Mouse (Mus musculus): ENCODE results near the gene Klc4. TPM values are rescaled to one million over a fixed set of nuclear protein-coding genes. Genes with fewer than 3 reads are reported as not detected.

Gene Klc4
- total RNA-seq, 2 experiments from 2014 or later: 16.8 to 17.0 TPM

DNA sequence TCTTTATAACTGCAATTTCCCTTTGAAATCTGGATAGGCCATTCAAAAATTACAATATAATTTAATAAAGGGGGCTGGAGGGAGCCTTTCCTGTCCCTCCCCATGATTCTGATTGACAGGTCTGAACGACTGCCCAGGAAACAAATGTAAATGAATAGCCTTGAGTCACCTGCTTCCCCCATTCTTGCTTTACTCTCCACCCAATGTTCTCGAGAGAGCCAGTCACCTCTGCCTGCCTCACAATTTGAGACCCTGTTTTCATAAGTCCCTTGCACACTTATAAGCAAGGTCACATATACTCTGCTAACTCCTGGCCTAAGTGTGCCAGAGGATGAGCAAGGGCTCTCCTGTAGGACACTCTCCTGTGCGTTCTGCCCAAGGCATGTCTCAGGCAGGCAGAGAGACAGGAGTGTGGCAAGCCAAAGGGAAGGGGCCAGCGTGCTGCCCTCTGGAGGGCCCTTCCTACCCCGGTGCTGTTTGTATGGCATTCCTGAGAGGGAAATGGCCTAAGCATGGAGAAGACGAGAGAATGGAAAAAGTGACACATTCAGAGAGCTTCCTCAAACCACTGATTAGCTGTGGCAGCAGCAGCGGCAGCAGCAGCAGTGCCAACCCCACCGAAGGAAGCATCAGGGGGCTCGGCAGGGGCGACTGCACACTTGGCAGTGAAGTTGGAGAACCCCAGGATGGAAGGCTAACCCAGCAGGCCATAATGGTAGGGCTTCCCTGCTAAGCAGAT is 21.8 kb downstream of the Klc4 start:
- DNase-seq (ENCODE audit: extremely low spot score in 1 of 2, low spot score in 1 of 2): no peak

- DNase-seq (ENCODE audit: extremely low spot score in 1 of 2, low spot score in 1 of 2): no peak
Measured at GRCm38 (mm10) chr17:46622269-46622668, 23.6 kb downstream of the Klc4 start.

GRCm38 (mm10) chr17:46621324-46621723 is 24.5 kb downstream of the Klc4 start:
- peak in 1 of 2 experiments; percentile 59 for DNase-seq (ENCODE audit: extremely low spot score in 1 of 2, low spot score in 1 of 2)

GRCm38 (mm10) chr17:46619683-46620357 is 26.0 kb downstream of the Klc4 start:
- DNase-seq (ENCODE audit: extremely low spot score in 1 of 2, low spot score in 1 of 2): no peak

GRCm38 (mm10) chr17:46618769-46619682 is 26.8 kb downstream of the Klc4 start:
- no peak for DNase-seq (ENCODE audit: extremely low spot score in 1 of 2, low spot score in 1 of 2)

GRCm38 (mm10) chr17:46618394-46618768 is 27.4 kb downstream of the Klc4 start:
- no peak for DNase-seq (ENCODE audit: extremely low spot score in 1 of 2, low spot score in 1 of 2)

GRCm38 (mm10) chr17:46617799-46618198 is 28.0 kb downstream of the Klc4 start:
- DNase-seq (ENCODE audit: extremely low spot score in 1 of 2, low spot score in 1 of 2): no peak

- no peak for DNase-seq (ENCODE audit: extremely low spot score in 1 of 2, low spot score in 1 of 2)
Measured at GRCm38 (mm10) chr17:46613229-46613628, 32.6 kb downstream of the Klc4 start.

- DNase-seq (ENCODE audit: extremely low spot score in 1 of 2, low spot score in 1 of 2): no peak
Measured at GRCm38 (mm10) chr17:46612820-46613219, 33.0 kb downstream of the Klc4 start.

GRCm38 (mm10) chr17:46612189-46612588 is 33.6 kb downstream of the Klc4 start:
- no peak for DNase-seq (ENCODE audit: extremely low spot score in 1 of 2, low spot score in 1 of 2)

DNA sequence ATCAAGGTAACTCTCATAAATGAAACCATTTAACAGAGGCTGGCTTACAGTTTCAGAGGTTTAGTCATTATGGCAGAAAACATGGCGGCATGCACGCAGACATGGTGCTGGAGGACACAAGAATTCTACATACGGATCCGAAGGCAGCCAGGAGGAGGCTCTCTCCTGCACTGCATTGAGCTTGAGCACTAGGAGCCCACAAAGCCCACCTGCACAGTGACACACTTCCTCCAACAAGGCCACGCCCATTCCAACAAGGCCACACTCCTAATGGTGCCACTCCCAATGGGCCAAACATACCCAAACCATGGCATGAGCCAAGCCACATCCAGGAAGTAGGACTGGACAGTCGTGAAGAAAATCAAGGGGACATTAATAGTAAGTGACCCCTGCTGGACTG is 34.5 kb downstream of the Klc4 start:
- no peak for DNase-seq (ENCODE audit: extremely low spot score in 1 of 2, low spot score in 1 of 2)

DNA sequence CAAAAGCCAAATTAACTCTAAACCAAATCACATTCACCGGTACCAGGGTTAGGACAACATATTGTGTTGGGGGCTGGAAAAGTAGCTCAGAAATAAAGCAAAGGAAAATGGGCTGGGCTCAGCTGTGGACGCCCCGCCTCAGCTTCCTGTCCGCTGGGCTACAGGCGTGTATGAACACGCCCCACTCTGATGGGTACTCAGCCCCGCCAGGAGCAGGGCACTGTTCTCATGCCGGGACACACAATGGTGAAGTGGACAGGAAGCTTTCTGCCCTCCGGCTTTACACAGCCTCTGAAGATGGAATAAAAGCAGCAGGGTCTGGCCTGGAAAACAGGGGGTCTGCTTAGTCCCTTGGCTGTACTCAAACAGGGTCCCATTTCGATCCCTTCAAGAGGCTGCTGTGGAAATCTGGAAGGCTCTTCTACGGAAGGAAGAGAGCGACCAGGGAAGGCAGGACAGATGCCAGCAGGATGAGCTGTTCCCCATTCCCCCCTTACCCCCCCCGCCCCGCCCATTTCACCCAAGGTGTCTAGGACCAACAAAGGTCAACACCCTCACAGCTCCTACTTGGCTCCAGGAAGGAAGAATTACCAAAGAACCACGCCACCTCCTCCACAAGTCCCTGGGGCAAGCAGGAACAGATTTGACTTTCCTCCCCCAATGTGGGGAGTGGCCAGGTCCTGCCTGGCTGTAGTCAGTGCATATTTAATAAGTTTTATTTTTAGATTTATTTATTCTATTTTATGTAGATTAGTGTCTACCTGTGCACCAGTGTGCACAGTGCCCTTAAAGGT is 35.9 kb downstream of the Klc4 start:
- DNase-seq (ENCODE audit: extremely low spot score in 1 of 2, low spot score in 1 of 2): no peak

- DNase-seq (ENCODE audit: extremely low spot score in 1 of 2, low spot score in 1 of 2): no peak
Measured at GRCm38 (mm10) chr17:46605987-46606386, 39.8 kb downstream of the Klc4 start.

DNA sequence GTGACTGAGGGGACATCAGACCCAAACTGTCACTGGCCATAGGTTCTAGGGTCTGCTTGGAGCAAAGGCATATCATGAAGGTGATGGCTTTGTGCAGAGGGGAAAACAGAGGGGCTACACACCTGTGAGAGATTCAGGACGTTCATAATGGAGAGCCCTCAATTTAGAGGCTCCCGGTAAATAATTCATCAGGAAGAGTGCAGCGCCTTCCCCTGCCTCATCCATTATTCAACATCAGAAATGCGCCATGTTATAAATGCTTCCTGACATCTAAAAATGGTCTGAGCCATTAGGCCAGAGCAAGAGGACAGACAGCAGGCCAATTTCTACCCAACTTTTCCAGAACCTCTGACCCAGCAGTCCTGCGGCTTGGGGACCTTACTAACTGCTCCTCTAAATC is 40.7 kb downstream of the Klc4 start:
- no peak for DNase-seq (ENCODE audit: extremely low spot score in 1 of 2, low spot score in 1 of 2)

DNA sequence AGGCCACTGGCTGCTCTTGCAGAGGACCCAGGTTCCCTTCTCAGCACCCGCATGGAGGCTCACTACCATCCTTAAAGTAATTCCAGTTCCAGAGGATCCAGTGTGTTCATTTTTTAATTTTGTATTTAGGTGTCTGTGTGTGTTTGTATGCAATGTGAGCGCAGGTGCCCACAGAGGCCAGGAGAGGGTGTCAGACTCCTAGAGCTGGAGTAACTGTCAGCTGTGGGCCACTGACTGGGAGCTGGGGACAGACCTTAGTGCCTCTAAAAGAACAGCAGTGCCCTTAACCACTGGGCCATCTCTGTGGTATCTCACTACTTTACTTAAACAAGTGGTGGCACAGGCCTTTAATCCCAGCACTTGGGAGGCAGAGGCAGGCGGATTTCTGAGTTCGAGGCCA is 42.6 kb downstream of the Klc4 start:
- DNase-seq (ENCODE audit: extremely low spot score in 1 of 2, low spot score in 1 of 2): no peak

GRCm38 (mm10) chr17:46602212-46602611 is 43.6 kb downstream of the Klc4 start:
- no peak for DNase-seq (ENCODE audit: extremely low spot score in 1 of 2, low spot score in 1 of 2)

DNA sequence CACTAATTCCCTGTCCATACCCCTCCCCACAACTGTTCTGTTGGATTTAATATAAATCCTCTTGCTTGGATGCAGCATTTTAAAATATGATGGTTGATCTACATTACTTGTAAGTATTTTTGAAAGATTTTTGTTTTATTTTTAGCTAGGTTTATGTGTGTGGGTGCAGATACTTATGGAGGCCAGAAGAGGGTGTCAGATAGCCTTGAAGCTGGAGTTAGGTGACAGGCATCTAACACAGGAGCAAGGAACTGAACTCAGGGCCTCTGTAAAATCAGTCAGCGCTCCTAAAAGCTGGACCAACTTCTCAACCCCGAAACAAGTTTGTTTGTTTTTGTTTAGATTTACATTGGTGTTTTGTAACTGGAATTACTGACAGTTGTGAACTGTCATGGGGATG is 45.3 kb downstream of the Klc4 start:
- DNase-seq (ENCODE audit: extremely low spot score in 1 of 2, low spot score in 1 of 2): no peak

- no peak for DNase-seq (ENCODE audit: extremely low spot score in 1 of 2, low spot score in 1 of 2)
Measured at GRCm38 (mm10) chr17:46598963-46599362, 46.9 kb downstream of the Klc4 start.

- DNase-seq (ENCODE audit: extremely low spot score in 1 of 2, low spot score in 1 of 2): no peak
Measured at GRCm38 (mm10) chr17:46597956-46598355, 47.9 kb downstream of the Klc4 start.

GRCm38 (mm10) chr17:46595336-46595735 is 50.5 kb downstream of the Klc4 start:
- no peak for DNase-seq (ENCODE audit: extremely low spot score in 1 of 2, low spot score in 1 of 2)
